Mouse (Mus musculus) inflammation-experienced regulatory T-cells, adult 6 months (primary cell): Measurements from ENCODE around the gene Mtch1. TPM values are rescaled to one million over a fixed set of nuclear protein-coding genes. Genes with fewer than 3 reads are reported as not detected.
"Not testable (repeated sequence)": the region's sequence is repeated elsewhere in the genome, so short reads cannot be mapped to it uniquely, and the experiment has no call there.

Experiments used
- ATAC-seq: one replicate; pipeline ENCODE4 v1.8.0; 2017
- polyA plus RNA-seq, 3 experiments: library from polyadenylated mRNA; unstranded; fragments of 100-300 nt; shearing (Covaris generic); gene quantifications; one replicate each; pipeline ENCODE4 v1.2.1; 2017

Mtch1 gene
- polyA plus RNA-seq, 3 experiments from 2014 or later: 13.4 to 15.9 (median 13.4) TPM

GRCm38 (mm10) chr17:29361982-29362691, 14.4 kb upstream of the Mtch1 start:
- ATAC-seq: no peak

- ATAC-seq: no peak
Measured at GRCm38 (mm10) chr17:29360761-29361221, 13.1 kb upstream of the Mtch1 start, which contains the start of gene Fgd2. TSS of gene Fgd2 (plus strand) at chr17:29360914.

- no peak for ATAC-seq
Measured at GRCm38 (mm10) chr17:29358928-29359327, 11.2 kb upstream of the Mtch1 start.

GRCm38 (mm10) chr17:29356882-29357281, 9.1 kb upstream of the Mtch1 start:
- no peak for ATAC-seq

- no peak for ATAC-seq
Measured at GRCm38 (mm10) chr17:29356479-29356856, 8.7 kb upstream of the Mtch1 start.

GRCm38 (mm10) chr17:29355841-29356478, 8.2 kb upstream of the Mtch1 start:
- no peak for ATAC-seq

- no peak for ATAC-seq
Measured at GRCm38 (mm10) chr17:29355461-29355840, 7.7 kb upstream of the Mtch1 start.

- not testable (repeated sequence) for ATAC-seq
Measured at GRCm38 (mm10) chr17:29351056-29351455, 3.3 kb upstream of the Mtch1 start.

- ATAC-seq: no peak
Measured at GRCm38 (mm10) chr17:29348996-29349395, 1.3 kb upstream of the Mtch1 start.

- ATAC-seq: peak; percentile 17
Measured at GRCm38 (mm10) chr17:29347126-29347644, 549 bp downstream of the Mtch1 start.

GRCm38 (mm10) chr17:29346496-29347125, 1.1 kb downstream of the Mtch1 start:
- no peak for ATAC-seq

- ATAC-seq: no peak
Measured at GRCm38 (mm10) chr17:29345272-29345671, 2.5 kb downstream of the Mtch1 start.

- no peak for ATAC-seq
Measured at GRCm38 (mm10) chr17:29343241-29343640, 4.5 kb downstream of the Mtch1 start.

- no peak for ATAC-seq
Measured at GRCm38 (mm10) chr17:29342010-29342910, 5.5 kb downstream of the Mtch1 start.

GRCm38 (mm10) chr17:29341591-29342003, 6.1 kb downstream of the Mtch1 start:
- no peak for ATAC-seq

GRCm38 (mm10) chr17:29340406-29341261, 7.1 kb downstream of the Mtch1 start:
- no peak for ATAC-seq

- no peak for ATAC-seq
Measured at GRCm38 (mm10) chr17:29339170-29339768, 8.5 kb downstream of the Mtch1 start.

- ATAC-seq: no peak
Measured at GRCm38 (mm10) chr17:29337979-29338823, 9.5 kb downstream of the Mtch1 start.

- ATAC-seq: no peak
Measured at GRCm38 (mm10) chr17:29336266-29336990, 11.3 kb downstream of the Mtch1 start.
